Mouse (Mus musculus) pancreas, adult 10 weeks (tissue): ENCODE measurements around the gene Nr1d1. TPM values are rescaled to one million over a fixed set of nuclear protein-coding genes. Genes with fewer than 3 reads are reported as not detected.

Experiments used
- polyA plus RNA-seq: library from polyadenylated mRNA; stranded (reverse); fragments of 350-450 nt; fragmentation: Illumina TruSeq; extraction: RNeasy Lipid Tissue Mini Kit (QIAGEN cat#74804); gene quantifications from one replicate; pipeline ENCODE4 v1.2.3, GENCODE M21; 2015; ENCODE audit warnings: low read depth, low replicate concordance; ENCODE audit not compliant: insufficient read depth

Gene Nr1d1
- 4.8 TPM for polyA plus RNA-seq

GRCm38 (mm10) chr11:98774582-98775347, at the start of gene Nr1d1:
Gene Nr1d1 (minus strand): TSS chr11:98775333.

GRCm38 (mm10) chr11:98804605-98805004, 29.5 kb upstream of the Nr1d1 start, which contains the start of gene Casc3:
Gene Casc3 (plus strand): TSS chr11:98804905.

GRCm38 (mm10) chr11:98795015-98795713, 20.0 kb upstream of the Nr1d1 start, which contains the start of gene Msl1:
Gene Msl1 (plus strand): TSS chr11:98795516.

GRCm38 (mm10) chr11:98740393-98741050, 34.6 kb downstream of the Nr1d1 start, which contains the start of gene Thra:
Gene Thra (plus strand): TSS chr11:98740638.

GRCm38 (mm10) chr11:98729119-98729588, 46.0 kb downstream of the Nr1d1 start, which contains the start of gene Med24:
Gene Med24 (minus strand): TSS chr11:98729435.

Other genes starting within 250 kb of the Nr1d1 start
- 1.4 TPM for gene Ikzf3, start 229.3 kb downstream of the Nr1d1 start, polyA plus RNA-seq
- not detected for gene Zpbp2, start 224.2 kb downstream of the Nr1d1 start, polyA plus RNA-seq
- gene Ormdl3, start 188.0 kb downstream of the Nr1d1 start, polyA plus RNA-seq = 17.3 TPM
- not detected for gene Lrrc3c, start 177.0 kb downstream of the Nr1d1 start, polyA plus RNA-seq
- not detected for gene Gm12355, start 149.7 kb downstream of the Nr1d1 start, polyA plus RNA-seq
- gene Gsdma3, start 149.0 kb downstream of the Nr1d1 start, polyA plus RNA-seq = not detected
- gene Gsdma2, start 128.6 kb downstream of the Nr1d1 start, polyA plus RNA-seq = not detected
- gene Gsdma, start 111.0 kb downstream of the Nr1d1 start, polyA plus RNA-seq = not detected
- gene Psmd3, start 92.8 kb downstream of the Nr1d1 start, polyA plus RNA-seq = 21.3 TPM
- gene Csf3, start 74.1 kb downstream of the Nr1d1 start, polyA plus RNA-seq = not detected
- gene Med24, start 45.9 kb downstream of the Nr1d1 start, polyA plus RNA-seq = 10.4 TPM
- gene Thra, start 34.7 kb downstream of the Nr1d1 start, polyA plus RNA-seq = 21.8 TPM
- 15.9 TPM for gene Msl1, start 20.2 kb upstream of the Nr1d1 start, polyA plus RNA-seq
- gene Casc3, start 29.6 kb upstream of the Nr1d1 start, polyA plus RNA-seq = 11.9 TPM
- gene Rapgefl1, start 61.5 kb upstream of the Nr1d1 start, polyA plus RNA-seq = 4.9 TPM
- gene Wipf2, start 88.3 kb upstream of the Nr1d1 start, polyA plus RNA-seq = 2.3 TPM
- gene Cdc6, start 132.5 kb upstream of the Nr1d1 start, polyA plus RNA-seq = 0.83 TPM
- 5.0 TPM for gene Rara, start 152.5 kb upstream of the Nr1d1 start, polyA plus RNA-seq
- gene Gjd3, start 207.7 kb upstream of the Nr1d1 start, polyA plus RNA-seq = not detected
- gene Top2a, start 248.9 kb upstream of the Nr1d1 start, polyA plus RNA-seq = 1.4 TPM